Mouse (Mus musculus): ENCODE results near the gene Ifi214.
"Not testable (repeated sequence)": the region's sequence is repeated elsewhere in the genome, so short reads cannot be mapped to it uniquely, and the experiment has no call there.

- TF ChIP-seq CTCF, EP300 (IDR thresholded peaks at IDR 0.05; ENCODE audit: low read depth): not testable (repeated sequence)
Observed at GRCm38 (mm10) chr1:173548798-173549197, 13.0 kb upstream of the Ifi214 start.

All from heart, postnatal 0 days (tissue).